Mouse (Mus musculus) stomach, postnatal 0 days (tissue): ENCODE measurements around the gene Gpd2. TPM values are rescaled to one million over a fixed set of nuclear protein-coding genes. Genes with fewer than 3 reads are reported as not detected.
A peak's percentile ranks its signal among the peaks of the same experiment; 100 is the strongest.

Experiments used
- ATAC-seq: fragments of 200-750 bp; cut with Nextera tagmentation; 2 replicates; pipeline ENCODE4 v1.8.0; 2017; ENCODE audit not compliant: low FRiP score, low TSS enrichment
- DNase-seq: peaks from one replicate; pipeline ENCODE4 v3.0.0-alpha.2; 2016; ENCODE audit warnings: low spot score
- H3K27ac ChIP-seq: fragments of 300-500 bp; sonication (generic); replicated peaks from 2 replicates; pipeline ENCODE4 v1.5.1; 2014; ENCODE audit warnings: mild to moderate bottlenecking, control low read depth
- H3K27me3 ChIP-seq: fragments of 300-500 bp; sonication (generic); 2 replicates; pipeline ENCODE4 v1.6.1; 2014; ENCODE audit warnings: low read length; ENCODE audit not compliant: control insufficient read depth, insufficient read depth
- H3K36me3 ChIP-seq: fragments of 300-500 bp; sonication (generic); 2 replicates; pipeline ENCODE4 v1.6.1; 2014; ENCODE audit warnings: low read length, mixed read lengths; ENCODE audit not compliant: control insufficient read depth, insufficient read depth
- H3K4me1 ChIP-seq: fragments of 300-500 bp; sonication (generic); replicated peaks from 2 replicates; pipeline ENCODE4 v1.6.1; 2014; ENCODE audit warnings: antibody characterized with exemption; ENCODE audit not compliant: control insufficient read depth, insufficient read depth
- H3K4me2 ChIP-seq: fragments of 300-500 bp; sonication (generic); replicated peaks from 2 replicates; pipeline ENCODE4 v1.6.1; 2014; ENCODE audit warnings: low read depth, mild to moderate bottlenecking, control low read depth, moderate library complexity
- H3K4me3 ChIP-seq: fragments of 300-500 bp; sonication (generic); 2 replicates; pipeline ENCODE4 v1.5.1; 2014; ENCODE audit warnings: low read depth, low read length, control low read depth
- H3K9ac ChIP-seq: fragments of 300-500 bp; sonication (generic); 2 replicates; pipeline ENCODE4 v1.6.1; 2014; ENCODE audit warnings: mild to moderate bottlenecking, low read length, control low read depth, mixed read lengths
- H3K9me3 ChIP-seq: fragments of 300-500 bp; sonication (generic); 2 replicates; pipeline ENCODE4 v1.6.1; 2016; ENCODE audit warnings: low read length; ENCODE audit not compliant: control insufficient read depth
- CTCF ChIP-seq: IDR thresholded peaks from 2 replicates; pipeline ENCODE4 v1.5.1; 2016; ENCODE audit warnings: antibody characterized with exemption, low read depth, mild to moderate bottlenecking, moderate library complexity
- EP300 ChIP-seq: optimal IDR thresholded peaks from 2 replicates; pipeline ENCODE3; 2016; ENCODE audit warnings: antibody characterized with exemption
- WGBS: fragments of 180-500 bp; shearing (Covaris S2); extraction: QIAGEN DNeasy Blood & Tissue Kit; methylation state at CpG from one replicate; pipeline ENCODE4 v1.1.7; 2014; 5-methylcytosine and 5-hydroxymethylcytosine counted together
- polyA plus RNA-seq: library from polyadenylated mRNA; unstranded; fragments of >200 nt; fragmentation: Nextera tagmentation; extraction: Ambion mirVana; gene quantifications from 2 replicates; pipeline ENCODE4 v1.2.1, GENCODE M21; 2015

The Gpd2 gene
- polyA plus RNA-seq, 1 experiment from 2014 or later = 33.5 TPM

DNA sequence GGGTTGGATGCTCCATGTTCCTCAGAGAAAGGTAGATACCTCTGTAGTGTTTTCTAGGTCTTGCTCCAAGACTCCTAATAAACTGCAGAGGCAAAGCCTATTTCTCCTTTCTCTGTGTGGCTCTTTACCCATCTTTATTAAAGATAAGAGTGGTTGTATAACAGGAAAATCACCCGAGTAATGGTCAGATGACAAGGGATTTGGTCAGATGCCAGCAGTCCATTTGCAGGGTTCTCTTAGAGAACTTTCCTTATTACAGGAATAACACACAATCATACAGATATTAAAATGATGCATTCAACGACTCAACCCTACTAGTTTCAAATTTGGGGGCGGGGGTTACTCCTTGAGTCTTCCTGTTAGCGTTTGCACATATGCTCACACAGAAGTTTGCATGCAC is 16.8 kb downstream of the Gpd2 start:
- no peaks in the 10 kb centered on the region for H3K27me3 ChIP-seq
- H3K27ac ChIP-seq = no peak overlapping the region
- peaks cover 3% of the 10 kb centered on the region for H3K4me1 ChIP-seq
- no peak overlapping the region for H3K4me2 ChIP-seq
- H3K4me3 ChIP-seq = no peak overlapping the region
- H3K36me3 ChIP-seq = no peaks in the 10 kb centered on the region
- H3K9me3 ChIP-seq = no peaks in the 10 kb centered on the region
- 62% methylated on average over 4 of the region's 4 CpGs for WGBS
- TF ChIP-seq CTCF (no peak), EP300 (no peak)
- DNase-seq = no peak
- ATAC-seq = no peak
- no peak overlapping the region for H3K9ac ChIP-seq

DNA sequence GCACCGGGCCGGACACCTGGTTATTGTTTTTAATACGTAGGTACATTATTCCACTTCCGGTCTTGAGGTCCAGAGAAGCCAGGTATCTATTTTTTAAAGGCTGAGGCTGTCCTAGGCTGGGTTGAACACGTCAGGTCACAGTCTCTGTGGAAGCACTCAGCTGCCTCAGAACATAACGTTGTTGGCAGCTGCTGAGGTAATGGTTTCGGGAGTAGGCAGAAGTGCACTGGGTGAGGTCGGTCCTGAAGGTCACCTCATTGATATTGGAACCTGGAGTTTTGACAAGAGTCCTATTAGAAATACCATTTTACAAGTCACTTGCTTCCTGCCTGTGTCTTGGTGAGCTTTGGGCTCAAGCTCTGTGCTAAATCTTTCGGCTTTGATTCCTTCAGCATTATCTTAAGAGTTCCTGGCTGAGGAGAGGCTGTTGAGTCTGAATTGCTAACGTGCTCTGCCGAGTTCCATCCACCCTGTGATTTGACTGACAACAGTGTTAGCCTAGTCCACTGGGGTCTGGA is 17.8 kb downstream of the Gpd2 start:
- Histone ChIP-seq H3K36me3 (no peaks in the 10 kb centered on the region), H3K4me3 (no peak overlapping the region), H3K27me3 (no peaks in the 10 kb centered on the region), H3K4me1 (peaks cover 3% of the 10 kb centered on the region), H3K9ac (no peak overlapping the region), H3K9me3 (no peaks in the 10 kb centered on the region), H3K27ac (no peak overlapping the region), H3K4me2 (no peak overlapping the region)
- 71% methylated on average over 11 of the region's 11 CpGs for WGBS
- TF ChIP-seq EP300 (no peak), CTCF (no peak)
- DNase-seq (no peak), ATAC-seq (no peak)

DNA sequence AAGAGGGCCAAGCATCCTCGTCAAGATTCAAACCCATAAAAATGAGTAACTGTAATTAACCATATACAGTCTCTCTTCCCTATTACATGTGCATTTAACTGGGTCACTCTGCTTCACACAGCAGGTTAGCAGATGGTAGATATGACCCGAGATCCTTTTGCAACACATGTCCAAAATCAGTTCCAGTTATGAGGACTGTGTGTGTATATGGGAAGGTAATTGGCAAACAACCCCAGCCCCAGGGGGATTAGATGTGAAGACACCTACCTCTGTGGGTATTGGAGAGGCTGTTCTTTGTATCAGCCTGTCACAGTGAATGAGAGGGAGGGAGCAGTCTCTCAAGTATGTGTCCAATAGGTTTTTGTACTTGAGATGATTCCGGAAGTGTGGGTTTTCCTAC is 18.4 kb downstream of the Gpd2 start:
- no peak overlapping the region for H3K4me2 ChIP-seq
- H3K27ac ChIP-seq = no peak overlapping the region
- no peaks in the 10 kb centered on the region for H3K36me3 ChIP-seq
- H3K9ac ChIP-seq = no peak overlapping the region
- DNase-seq = no peak
- TF ChIP-seq EP300 = no peak
- TF ChIP-seq CTCF = no peak
- no peaks in the 10 kb centered on the region for H3K27me3 ChIP-seq
- H3K4me1 ChIP-seq = peaks cover 3% of the 10 kb centered on the region
- H3K4me3 ChIP-seq = no peak overlapping the region
- no peak for ATAC-seq
- H3K9me3 ChIP-seq = no peaks in the 10 kb centered on the region
- WGBS = 78% methylated on average over 3 of the region's 3 CpGs

DNA sequence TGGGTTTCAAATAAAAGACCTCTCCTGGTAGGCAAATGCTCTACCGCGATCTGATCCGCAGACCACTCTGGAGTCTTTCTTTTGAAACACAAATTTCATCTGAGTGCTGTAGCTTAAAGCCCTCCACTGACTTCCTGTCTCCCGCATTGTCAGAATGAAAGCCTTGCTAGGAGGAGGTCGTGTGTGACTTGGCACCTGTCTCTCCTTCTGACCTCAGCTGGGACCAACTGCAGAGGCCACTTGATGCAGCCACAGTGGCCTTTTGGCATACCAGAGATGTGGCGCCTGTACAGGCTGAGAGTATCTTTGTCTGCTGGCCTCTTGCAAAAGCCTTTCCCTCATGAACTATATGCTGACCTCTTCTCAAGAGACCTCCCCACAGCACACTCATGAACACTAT is 19.0 kb downstream of the Gpd2 start:
- DNase-seq = no peak
- 60% methylated on average over 6 of the region's 6 CpGs for WGBS

DNA sequence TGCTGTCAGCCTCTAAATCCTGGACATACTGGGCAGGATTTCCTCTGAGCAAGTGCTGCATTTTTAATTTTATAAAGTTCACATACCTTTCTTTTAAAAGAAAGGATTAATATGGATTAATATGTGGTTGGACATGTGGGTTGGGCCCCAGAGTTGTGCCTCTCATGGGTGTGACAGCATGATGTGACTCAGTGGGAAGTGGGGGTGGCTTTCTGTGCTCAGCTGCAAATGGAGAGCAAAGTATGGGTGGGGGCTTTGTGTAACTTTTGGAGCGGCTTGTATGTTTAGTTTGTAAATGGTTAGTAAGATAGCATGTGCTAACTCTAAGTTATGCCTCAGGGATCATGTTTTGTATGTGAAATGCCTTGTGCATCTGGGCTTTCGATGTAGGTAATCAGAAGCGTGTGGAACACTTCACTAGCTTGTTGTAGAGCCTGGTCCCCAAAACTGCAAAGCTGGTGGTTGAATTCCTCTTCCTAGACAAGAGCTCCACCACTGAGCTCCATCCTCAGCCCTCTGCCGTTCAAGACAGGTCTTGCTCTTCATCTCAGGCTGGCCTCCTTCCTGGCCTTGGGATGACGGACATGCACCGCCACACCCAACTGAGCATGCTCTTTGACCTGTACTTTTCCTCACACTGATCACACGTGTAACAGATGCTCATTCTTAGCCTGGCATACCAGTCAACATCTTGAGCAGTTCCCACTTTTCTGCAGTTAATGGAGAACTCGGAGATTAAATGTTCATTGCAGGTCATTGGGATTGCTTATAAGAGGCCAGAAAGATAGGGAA is 24.0 kb downstream of the Gpd2 start:
- Histone ChIP-seq H3K9ac (no peak overlapping the region), H3K27me3 (no peaks in the 10 kb centered on the region), H3K4me2 (no peak overlapping the region), H3K9me3 (no peaks in the 10 kb centered on the region), H3K36me3 (no peaks in the 10 kb centered on the region), H3K4me1 (no peaks in the 10 kb centered on the region), H3K4me3 (no peak overlapping the region), H3K27ac (peak overlapping the region; percentile 61; the same call in 1 of the 2 replicates)
- ATAC-seq = peak; percentile 86
- 66% methylated on average over 8 of the region's 8 CpGs for WGBS
- DNase-seq = peak; percentile 54
- TF ChIP-seq EP300 = no peak
- TF ChIP-seq CTCF = peak; percentile 42; the same call in 1 of the 2 replicates

More for the DNA sequence above, 19.0 kb downstream of the Gpd2 start:
- Histone ChIP-seq H3K4me2 (no peak overlapping the region), H3K36me3 (no peaks in the 10 kb centered on the region), H3K4me1 (peaks cover 3% of the 10 kb centered on the region), H3K27ac (no peak overlapping the region), H3K4me3 (no peak overlapping the region), H3K9me3 (no peaks in the 10 kb centered on the region), H3K9ac (no peak overlapping the region), H3K27me3 (no peaks in the 10 kb centered on the region)
- TF ChIP-seq EP300 (no peak), CTCF (no peak)
- ATAC-seq = no peak

DNA sequence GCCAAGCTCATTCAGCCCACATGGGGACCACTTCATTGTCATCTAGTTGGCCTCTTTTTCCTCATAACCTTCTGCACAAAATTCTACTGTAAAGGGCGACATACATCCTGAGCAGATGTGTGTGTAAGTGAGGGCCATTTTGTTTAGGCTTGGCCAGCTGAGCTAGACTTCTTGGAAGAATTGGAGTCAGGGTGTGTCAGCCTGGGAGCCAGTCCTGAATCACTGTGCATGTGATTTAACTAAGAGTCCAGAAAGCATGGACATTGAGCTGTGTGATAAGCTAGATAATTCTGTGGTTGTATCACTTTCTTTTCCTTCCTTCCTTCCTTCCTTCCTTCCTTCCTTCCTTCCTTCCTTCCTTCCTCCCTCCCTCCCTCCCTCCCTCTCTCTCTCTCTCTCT is 26.0 kb downstream of the Gpd2 start:
- peak; percentile 60; the same call in 1 of the 2 replicates for ATAC-seq
- Histone ChIP-seq H3K27me3 (no peaks in the 10 kb centered on the region), H3K9me3 (no peaks in the 10 kb centered on the region), H3K9ac (no peak overlapping the region), H3K4me3 (no peak overlapping the region), H3K27ac (no peak overlapping the region), H3K4me1 (no peaks in the 10 kb centered on the region), H3K36me3 (no peaks in the 10 kb centered on the region), H3K4me2 (no peak overlapping the region)
- TF ChIP-seq CTCF (no peak), EP300 (no peak)
- no peak for DNase-seq
- WGBS = 72% methylated on average over 1 of the region's 1 CpGs
